Mouse (Mus musculus) adrenal gland, adult 18-20 months (tissue): ENCODE results near the gene Krt35. TPM values are rescaled to one million over a fixed set of nuclear protein-coding genes. Genes with fewer than 3 reads are reported as not detected.

Experiments used
- DNase-seq, 2 experiments: peaks; one replicate each; pipeline ENCODE4 v3.0.0; 2021 to 2022; ENCODE audit warnings: low spot score in 2 of 2
- long read RNA-seq, 2 experiments: library from polyadenylated mRNA; stranded (forward); transcript quantifications; one replicate each; pipeline ENCODE4 v2.0.0; 2021
- total RNA-seq, 2 experiments: library from RNA; stranded (reverse); gene quantifications; 1 replicate in 1 of 2; 2 replicates in 1 of 2; pipeline ENCODE4 v1.2.3; 2021

Krt35 gene
- total RNA-seq, result not detected
- long read RNA-seq, experiment 1, result 0 reads
- long read RNA-seq, experiment 2, result 0 reads

- DNase-seq, result no peak
These were observed at the start of gene Krt35 for GRCm38 (mm10) chr11:100096141-100096540. Gene Krt35 (minus strand): TSS chr11:100096241.

GRCm38 (mm10) chr11:100145104-100145503, 49.1 kb upstream of the Krt35 start:
- no peak for DNase-seq

- no peak for DNase-seq
These were observed 44.9 kb upstream of the Krt35 start for GRCm38 (mm10) chr11:100140966-100141365.

GRCm38 (mm10) chr11:100139391-100139790, 43.4 kb upstream of the Krt35 start:
- no peak for DNase-seq

- DNase-seq, result no peak
These were observed 42.8 kb upstream of the Krt35 start for GRCm38 (mm10) chr11:100138809-100139208.

GRCm38 (mm10) chr11:100137693-100138092, 41.7 kb upstream of the Krt35 start:
- no peak for DNase-seq

- no peak for DNase-seq
These were observed 40.5 kb upstream of the Krt35 start for GRCm38 (mm10) chr11:100136559-100136958.

- DNase-seq, result no peak
These were observed 39.7 kb upstream of the Krt35 start, which contains the start of gene Krt15 for GRCm38 (mm10) chr11:100135731-100136130. Gene Krt15 (minus strand): TSS chr11:100135928.

- DNase-seq, result no peak
These were observed 28.9 kb upstream of the Krt35 start for GRCm38 (mm10) chr11:100124901-100125300.

- DNase-seq, result no peak
These were observed 25.4 kb upstream of the Krt35 start, which contains the start of gene Krt13 for GRCm38 (mm10) chr11:100121466-100121865. Gene Krt13 (minus strand): TSS chr11:100121566.

GRCm38 (mm10) chr11:100120331-100120730, 24.3 kb upstream of the Krt35 start:
- DNase-seq, result no peak

GRCm38 (mm10) chr11:100113742-100114029, 17.6 kb upstream of the Krt35 start:
- DNase-seq, result peak in 1 of 2 experiments; percentile 10

GRCm38 (mm10) chr11:100112935-100113741, 17.1 kb upstream of the Krt35 start:
- DNase-seq, result no peak

- no peak for DNase-seq
These were observed 9.6 kb upstream of the Krt35 start, which contains the start of gene Krt36 for GRCm38 (mm10) chr11:100105576-100106122. Gene Krt36 (minus strand): TSS chr11:100105626.

- no peak for DNase-seq
These were observed 6.8 kb upstream of the Krt35 start for GRCm38 (mm10) chr11:100102693-100103429.

- DNase-seq, result no peak
These were observed 4.3 kb upstream of the Krt35 start for GRCm38 (mm10) chr11:100100391-100100790.

GRCm38 (mm10) chr11:100097819-100098218, 1.8 kb upstream of the Krt35 start:
- no peak for DNase-seq

GRCm38 (mm10) chr11:100088378-100089025, 7.5 kb downstream of the Krt35 start:
- DNase-seq, result no peak

- DNase-seq, result no peak
These were observed 8.2 kb downstream of the Krt35 start, which contains the start of gene Krt32 for GRCm38 (mm10) chr11:100087861-100088260. Gene Krt32 (minus strand): TSS chr11:100088226.

- no peak for DNase-seq
These were observed 22.2 kb downstream of the Krt35 start for GRCm38 (mm10) chr11:100073873-100074272.
